Mouse (Mus musculus) olfactory bulb, adult 2 months (tissue): ENCODE data around the gene Haus6. TPM values are rescaled to one million over a fixed set of nuclear protein-coding genes. Genes with fewer than 3 reads are reported as not detected.

Experiments
- H3K27ac ChIP-seq: fragments of 200-500 bp; 2 replicates; pipeline ENCODE4 v1.5.1; 2012; ENCODE audit warnings: low read depth, low read length; ENCODE audit not compliant: insufficient read depth
- H3K4me1 ChIP-seq: fragments of 200-500 bp; 2 replicates; pipeline ENCODE4 v1.6.1; 2012; ENCODE audit warnings: low read length; ENCODE audit not compliant: control insufficient read depth, insufficient read depth
- H3K4me3 ChIP-seq: fragments of 200-500 bp; 2 replicates; pipeline ENCODE4 v1.5.1; 2012; ENCODE audit warnings: mild to moderate bottlenecking, low read depth, low read length, moderate library complexity; ENCODE audit not compliant: insufficient read depth
- CTCF ChIP-seq: fragments of 200-500 bp; IDR thresholded peaks from 2 replicates; pipeline ENCODE4 v1.5.1; 2012; ENCODE audit warnings: low read depth, mild to moderate bottlenecking, low read length, moderate library complexity; ENCODE audit not compliant: insufficient read depth
- POLR2A ChIP-seq: fragments of 200-500 bp; IDR thresholded peaks from 2 replicates; pipeline ENCODE4 v1.6.1; 2012; ENCODE audit warnings: mild to moderate bottlenecking, low read depth, low read length, moderate library complexity; ENCODE audit not compliant: insufficient read depth
- WGBS: fragments of 180-500 bp; shearing (Covaris S2); methylation state at CpG from one replicate; pipeline ENCODE4 v1.1.7; 2018; 5-methylcytosine and 5-hydroxymethylcytosine counted together
- polyA plus RNA-seq: library from polyadenylated mRNA; stranded (reverse); fragments of >200 nt; gene quantifications from 2 replicates; pipeline ENCODE4 v1.2.4, GENCODE M21; 2012; ENCODE audit warnings: low replicate concordance; ENCODE audit not compliant: missing spikeins, insufficient read depth, insufficient read length

Haus6 gene
- polyA plus RNA-seq, 1 experiment: not detected

DNA sequence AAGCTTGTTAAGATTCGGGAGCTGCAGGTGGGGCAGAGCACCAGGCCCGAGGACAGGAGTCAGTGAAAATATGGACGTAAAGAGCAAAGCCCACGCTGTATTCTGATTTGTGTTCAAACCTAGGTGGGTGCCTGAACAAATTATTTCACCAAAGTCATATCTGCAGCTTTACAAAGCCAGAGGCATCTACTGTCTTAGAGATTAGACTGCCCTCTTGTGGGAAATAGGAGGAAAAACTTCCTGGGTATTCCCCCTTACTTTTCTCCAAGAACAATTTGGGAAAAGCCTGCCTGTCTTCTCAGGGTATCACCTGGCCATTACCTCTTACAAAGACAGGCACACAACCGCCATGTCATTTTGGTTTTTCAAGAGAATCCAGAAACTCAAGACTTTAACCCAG is 66.2 kb downstream of the Haus6 start:
- 49% methylated on average over 5 of the region's 5 CpGs for WGBS

DNA sequence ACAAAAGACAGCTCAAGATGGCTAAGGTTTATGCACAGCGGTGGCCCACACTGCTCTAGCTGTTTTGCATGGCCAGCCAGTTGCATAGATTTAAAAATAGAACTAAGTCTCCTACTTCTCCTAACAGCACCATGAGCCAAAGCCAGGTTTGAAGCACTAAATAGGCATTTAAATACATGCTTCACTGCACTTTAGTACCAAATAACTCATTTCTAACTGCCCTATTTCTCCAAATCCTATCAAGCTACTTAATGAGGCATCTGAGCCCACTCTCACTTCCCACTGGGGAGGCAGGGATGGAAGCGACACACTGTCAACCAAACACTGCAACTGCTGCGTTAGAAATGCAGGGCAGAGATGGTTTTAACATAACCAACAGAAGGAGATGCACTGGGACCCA is 67.9 kb downstream of the Haus6 start:
- TF ChIP-seq POLR2A: no peak
- no peak for TF ChIP-seq CTCF
- H3K4me1 ChIP-seq: peaks cover 13% of the 10 kb centered on the region
- H3K27ac ChIP-seq: peak overlapping the region; percentile 75
- H3K4me3 ChIP-seq: no peak overlapping the region
- WGBS: 24% methylated on average over 3 of the region's 3 CpGs

More for the DNA sequence above, 66.2 kb downstream of the Haus6 start:
- Histone ChIP-seq H3K27ac (no peak overlapping the region), H3K4me3 (no peak overlapping the region), H3K4me1 (peaks cover 13% of the 10 kb centered on the region)
- no peak for TF ChIP-seq CTCF
- no peak for TF ChIP-seq POLR2A

DNA sequence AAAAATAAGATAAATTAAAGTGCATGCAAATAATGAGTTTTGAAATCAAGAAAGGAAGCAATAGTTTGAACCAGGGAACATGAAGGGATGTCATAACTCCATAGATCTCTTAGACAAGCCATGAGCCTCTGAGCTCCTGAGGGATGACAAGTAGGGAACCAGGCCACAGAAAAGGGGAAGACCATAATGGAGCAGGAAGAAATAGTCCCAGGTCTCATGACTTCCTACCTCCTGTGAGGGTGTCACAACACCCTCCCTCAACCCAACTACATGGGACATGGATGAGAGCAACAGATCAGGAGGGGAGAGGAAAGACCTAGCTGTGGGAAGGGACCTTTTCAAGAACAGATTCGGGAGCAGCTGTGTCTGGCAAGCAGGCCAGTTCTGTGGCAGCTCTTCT is 70.3 kb downstream of the Haus6 start:
- H3K4me1 ChIP-seq: peaks cover 13% of the 10 kb centered on the region
- H3K4me3 ChIP-seq: no peak overlapping the region
- no peak overlapping the region for H3K27ac ChIP-seq
- TF ChIP-seq CTCF (no peak), POLR2A (no peak)
- 72% methylated on average over 1 of the region's 1 CpGs for WGBS

DNA sequence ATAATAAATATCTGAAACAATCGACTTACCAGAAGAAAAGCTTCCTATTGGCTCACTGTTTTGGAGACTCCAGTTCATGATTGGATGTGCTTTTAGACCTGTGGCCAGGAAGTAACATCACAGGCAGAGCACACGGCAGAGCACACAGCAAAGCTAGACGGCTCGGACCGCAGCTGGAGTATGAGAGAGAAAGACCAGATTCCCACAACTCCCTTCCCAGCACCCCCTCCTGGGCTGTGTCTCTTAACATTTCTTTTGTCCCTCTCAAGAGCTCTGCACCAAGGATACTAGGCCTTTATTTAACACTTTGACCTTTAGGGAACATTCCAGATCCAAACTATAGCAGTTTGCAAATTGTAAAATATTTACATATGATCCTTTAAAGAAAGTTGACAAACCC is 72.9 kb downstream of the Haus6 start:
- WGBS: 93% methylated on average over 5 of the region's 5 CpGs

DNA sequence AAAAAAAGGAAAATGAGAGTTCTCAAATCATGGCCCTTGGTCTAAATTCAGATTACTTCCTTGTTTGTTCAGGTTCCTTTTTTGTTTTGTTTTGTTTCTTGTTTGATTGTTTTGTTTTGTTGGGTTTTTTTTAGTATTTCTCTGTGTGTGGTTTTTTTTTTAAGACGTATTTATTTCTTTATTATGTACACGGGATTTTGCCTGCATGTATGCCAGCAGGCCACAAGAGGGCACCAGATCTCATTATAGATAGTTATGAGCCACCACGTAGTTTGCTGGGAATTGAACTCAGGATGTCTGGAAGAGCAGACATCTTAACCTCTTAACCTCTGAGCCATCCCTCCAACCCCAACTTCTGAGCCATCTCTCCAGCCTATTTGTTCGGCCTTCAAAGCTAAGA is 73.9 kb downstream of the Haus6 start:
- Histone ChIP-seq H3K4me1 (peaks cover 4% of the 10 kb centered on the region), H3K4me3 (no peak overlapping the region), H3K27ac (no peak overlapping the region)
- TF ChIP-seq CTCF (no peak), POLR2A (no peak)
- 41% methylated on average over 4 of the region's 4 CpGs for WGBS

More for the DNA sequence above, 72.9 kb downstream of the Haus6 start:
- TF ChIP-seq POLR2A (no peak), CTCF (no peak)
- H3K27ac ChIP-seq: no peak overlapping the region
- no peak overlapping the region for H3K4me3 ChIP-seq
- H3K4me1 ChIP-seq: peaks cover 9% of the 10 kb centered on the region

DNA sequence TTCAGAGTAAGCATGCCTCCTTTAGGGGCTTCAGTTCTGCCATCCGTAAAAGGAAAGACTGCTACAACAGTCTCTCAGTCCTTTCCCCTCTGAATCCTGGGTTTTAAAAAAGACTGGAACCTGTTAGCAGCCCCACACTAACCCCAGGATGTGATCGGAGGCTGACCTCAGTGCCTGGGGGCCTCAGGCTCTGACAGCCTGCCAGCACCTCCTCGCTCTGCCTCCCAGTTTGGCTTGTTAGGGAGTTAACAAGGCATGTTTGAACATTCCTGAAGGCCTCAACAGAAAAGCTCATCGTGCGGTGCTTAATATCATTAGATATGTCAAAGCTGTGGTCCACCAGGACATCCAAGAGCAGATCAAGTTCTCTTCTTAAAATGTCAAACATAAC is 77.8 kb downstream of the Haus6 start:
- Histone ChIP-seq H3K4me3 (no peak overlapping the region), H3K4me1 (no peaks in the 10 kb centered on the region), H3K27ac (no peak overlapping the region)
- WGBS: 81% methylated on average over 5 of the region's 5 CpGs
- TF ChIP-seq CTCF (no peak), POLR2A (no peak)

DNA sequence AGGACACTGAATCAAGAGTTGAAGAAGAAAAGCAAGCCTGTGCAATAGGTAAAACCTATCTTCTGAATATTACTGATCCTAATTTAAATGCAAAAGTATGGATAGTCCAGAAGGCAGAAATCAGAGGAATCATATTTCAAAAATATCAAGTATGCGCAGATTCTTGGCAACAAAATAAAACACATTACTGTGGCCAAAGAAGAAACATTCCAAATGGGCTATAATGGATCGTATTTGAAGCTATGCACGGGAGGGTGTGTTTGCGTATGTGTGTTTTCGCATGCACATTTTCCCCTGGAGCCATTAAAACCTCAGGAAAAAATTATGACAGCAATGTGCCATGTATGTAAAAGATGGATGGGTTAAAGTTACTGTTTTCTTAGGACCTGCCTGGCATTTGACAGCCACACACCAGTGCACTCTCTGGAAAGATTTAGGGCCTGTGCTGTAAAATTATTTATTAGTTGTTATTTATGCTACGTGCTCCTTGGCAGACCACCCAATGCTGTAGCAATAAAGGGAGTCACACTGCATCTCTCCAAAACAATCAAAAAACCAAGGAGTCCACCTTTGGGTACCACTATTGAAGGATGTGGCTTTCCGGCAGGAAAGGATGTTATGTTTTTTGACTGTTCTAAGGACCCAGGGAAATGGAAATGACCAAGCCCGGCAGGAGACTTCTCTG is 78.3 kb downstream of the Haus6 start:
- TF ChIP-seq POLR2A (no peak), CTCF (no peak)
- no peak overlapping the region for H3K27ac ChIP-seq
- WGBS: 92% methylated on average over 8 of the region's 8 CpGs
- no peaks in the 10 kb centered on the region for H3K4me1 ChIP-seq
- H3K4me3 ChIP-seq: no peak overlapping the region

DNA sequence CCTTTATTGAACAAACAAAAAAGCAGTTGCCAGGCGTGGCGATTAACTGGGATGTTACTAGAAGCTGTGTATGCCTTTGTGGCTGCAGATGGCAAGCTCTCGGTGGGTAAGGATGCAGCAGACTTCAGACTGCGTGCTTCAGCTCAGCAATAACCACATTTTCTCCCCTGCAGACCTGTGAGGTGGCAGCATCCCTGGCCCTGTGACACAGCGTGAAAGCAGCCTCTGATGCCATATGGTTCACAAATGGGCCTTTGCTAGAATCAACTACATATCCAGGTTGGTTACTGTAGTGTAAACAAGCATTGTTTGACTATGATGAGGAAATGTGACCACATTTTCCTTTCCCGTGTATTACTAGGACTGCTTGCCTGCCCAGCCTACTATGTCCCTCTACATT is 82.7 kb downstream of the Haus6 start:
- no peaks in the 10 kb centered on the region for H3K4me1 ChIP-seq
- WGBS: 76% methylated on average over 6 of the region's 6 CpGs
- TF ChIP-seq CTCF: no peak
- no peak for TF ChIP-seq POLR2A
- H3K4me3 ChIP-seq: no peak overlapping the region
- no peak overlapping the region for H3K27ac ChIP-seq

Other genes with a start within 250 kb of the Haus6 start
- not detected in 2 replicates for gene Saxo1, start 53.7 kb downstream of the Haus6 start, polyA plus RNA-seq
- gene Rraga, start 36.4 kb downstream of the Haus6 start, polyA plus RNA-seq: not detected in 2 replicates
- gene Plin2, start 58.0 kb upstream of the Haus6 start, polyA plus RNA-seq: not detected in 2 replicates
- gene Dennd4c, start 136.5 kb upstream of the Haus6 start, polyA plus RNA-seq: not detected in 2 replicates
- 449 TPM in 1 of 2 replicates, not detected in the other for gene Rps6, start 245.4 kb upstream of the Haus6 start, polyA plus RNA-seq